Mouse (Mus musculus) heart, postnatal 10 days (tissue): ENCODE results near the gene Olfr1381. TPM values are rescaled to one million over a fixed set of nuclear protein-coding genes. Genes with fewer than 3 reads are reported as not detected.
"Not testable (repeated sequence)": the region's sequence is repeated elsewhere in the genome, so short reads cannot be mapped to it uniquely, and the experiment has no call there.

Experiments used
- DNase-seq, 2 experiments: peaks; one replicate each; pipeline ENCODE4 v3.0.0; 2021
- intact Hi-C: fragments of 180-260 bp; cut with DNase I; formaldehyde crosslinking; loops from one replicate; pipeline ENCODE4 v1.15.1; 2025
- total RNA-seq, 2 experiments: library from RNA; stranded (reverse); gene quantifications; 2 replicates each; pipeline ENCODE4 v1.2.3; 2021

The Olfr1381 gene
- total RNA-seq = not detected

- DNase-seq, intact Hi-C loops: not testable (repeated sequence)
Measured at GRCm38 (mm10) chr11:49543149-49543548, at the start of gene Olfr1381. Gene Olfr1381, plus strand, starts transcription at chr11:49543449.

- intact Hi-C loops = no loop called here
- peak in 1 of 2 experiments; percentile 14 for DNase-seq
Measured at GRCm38 (mm10) chr11:49518086-49518485, 25.2 kb upstream of the Olfr1381 start.

DNA sequence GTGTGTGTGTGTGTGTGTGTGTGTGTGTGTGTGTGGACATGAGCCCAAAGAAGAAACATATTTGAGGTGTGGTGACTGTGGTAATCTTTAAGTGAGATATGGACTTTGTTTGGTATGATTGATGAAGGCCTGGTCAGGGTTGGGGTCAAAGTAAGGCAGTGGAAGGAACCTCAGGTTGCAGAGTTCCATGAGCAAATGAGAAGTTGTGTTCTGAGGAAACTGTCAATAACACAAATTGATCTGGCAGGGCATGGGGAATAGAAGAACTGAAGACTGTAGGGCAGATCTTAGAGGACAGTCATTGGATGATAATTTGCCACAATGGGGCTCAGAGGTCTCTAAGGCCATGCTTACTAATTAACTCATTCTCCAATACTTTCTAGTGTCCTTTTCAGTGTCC is 23.9 kb upstream of the Olfr1381 start, which contains the start of gene Olfr1383:
TSS of gene Olfr1383 (plus strand) at position 301 of the 400 bp plus-strand sequence.
- intact Hi-C loops = no loop called here
- no peak for DNase-seq

GRCm38 (mm10) chr11:49527947-49528346 is 15.3 kb upstream of the Olfr1381 start, which contains the start of gene Olfr1382:
Gene Olfr1382, plus strand, starts transcription at chr11:49528247.
- no peak for DNase-seq
- intact Hi-C loops = no loop called here

- intact Hi-C loops = no loop called here
- DNase-seq = no peak
Measured at GRCm38 (mm10) chr11:49532761-49533160, 10.5 kb upstream of the Olfr1381 start.

DNA sequence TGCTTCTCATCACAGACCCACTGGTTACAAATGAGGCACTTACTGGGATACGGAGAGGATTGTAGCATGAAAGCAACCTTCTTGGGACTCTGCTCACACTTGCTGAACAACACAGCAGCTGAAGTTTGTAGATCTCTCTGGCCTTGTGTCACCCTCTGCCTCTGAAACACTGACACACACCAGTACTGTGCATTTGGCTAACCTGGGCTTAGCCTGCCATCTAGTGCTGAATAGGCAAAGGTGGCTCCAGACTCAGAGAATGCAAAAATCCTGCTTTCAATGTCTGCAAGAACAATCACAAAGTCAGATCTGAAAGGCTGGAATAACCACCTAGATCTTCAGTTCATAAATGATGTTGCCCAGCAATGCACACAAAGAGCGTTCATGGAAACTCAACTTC is 6.6 kb upstream of the Olfr1381 start:
- peak; percentile 9 to 11 for DNase-seq
- intact Hi-C loops = loop anchor here (5.0 kb wide), 2 partner anchors 264 to 349 kb away; partner anchors contain the start of gene Btnl9

DNA sequence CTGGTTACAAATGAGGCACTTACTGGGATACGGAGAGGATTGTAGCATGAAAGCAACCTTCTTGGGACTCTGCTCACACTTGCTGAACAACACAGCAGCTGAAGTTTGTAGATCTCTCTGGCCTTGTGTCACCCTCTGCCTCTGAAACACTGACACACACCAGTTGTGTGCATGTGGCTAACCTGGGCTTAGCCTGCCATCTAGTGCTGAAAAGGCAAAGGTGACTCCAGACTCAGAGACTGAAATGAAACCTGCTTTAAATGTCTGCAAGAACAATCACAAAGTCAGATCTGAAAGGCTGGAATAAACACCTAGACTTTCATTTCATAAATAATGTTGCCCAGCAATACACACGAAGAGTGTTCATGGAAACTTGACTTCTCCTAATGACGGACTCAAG is 10.8 kb downstream of the Olfr1381 start:
- peak in 1 of 2 experiments; percentile 11 for DNase-seq
- intact Hi-C loops = loop anchor here (5.0 kb wide), 1 partner anchor 362 kb away; no protein-coding TSS in a partner anchor

GRCm38 (mm10) chr11:49556578-49556977 is 13.3 kb downstream of the Olfr1381 start, which contains the start of gene Olfr1380:
Gene Olfr1380, plus strand, starts transcription at chr11:49556878.
- DNase-seq, intact Hi-C loops: not testable (repeated sequence)

DNA sequence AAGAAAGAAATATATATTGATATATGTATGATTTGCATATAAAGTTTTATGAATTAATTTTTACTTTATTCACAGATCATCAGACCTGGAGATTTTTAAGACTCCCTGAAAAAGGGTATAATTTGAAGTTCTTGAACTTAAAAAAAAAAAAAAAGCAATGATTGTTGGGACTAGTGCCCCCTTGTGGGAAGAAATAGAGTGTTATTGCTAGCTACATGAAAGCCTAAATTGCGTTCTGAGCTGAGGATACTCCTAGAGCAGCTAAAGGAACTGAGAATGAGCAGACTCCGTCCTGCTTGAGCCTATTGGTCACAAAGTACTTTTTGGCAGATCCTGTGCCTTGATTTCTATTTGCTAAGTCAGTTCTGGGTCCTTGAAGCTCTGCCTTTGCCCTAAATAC is 31.8 kb downstream of the Olfr1381 start:
- intact Hi-C loops, DNase-seq: not testable (repeated sequence)

GRCm38 (mm10) chr11:49580452-49580851 is 37.2 kb downstream of the Olfr1381 start:
- DNase-seq, intact Hi-C loops: not testable (repeated sequence)

- no peak for DNase-seq
- intact Hi-C loops = no loop called here
Measured at GRCm38 (mm10) chr11:49590213-49590612, 47.0 kb downstream of the Olfr1381 start.

DNA sequence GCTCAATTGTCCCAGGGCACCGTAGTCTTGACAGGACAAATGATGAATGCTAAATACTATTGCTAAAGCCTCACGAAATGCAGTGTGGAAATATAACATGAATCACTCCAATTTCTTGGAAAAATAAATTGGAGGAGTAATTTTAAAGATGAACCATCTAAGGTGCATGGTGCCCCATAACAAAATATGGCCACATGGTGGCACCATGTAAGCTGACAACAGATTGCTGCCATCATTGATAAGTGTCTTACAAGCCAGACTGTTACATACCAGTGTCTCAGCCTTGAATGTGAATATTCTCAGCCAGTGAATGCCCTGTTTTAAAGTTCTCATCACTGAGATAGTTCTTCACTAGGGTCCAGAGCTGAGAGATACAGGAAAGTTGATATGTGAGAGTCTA is 53.9 kb downstream of the Olfr1381 start:
- not testable (repeated sequence) for DNase-seq
- intact Hi-C loops = loop anchor here (1.0 kb wide), 1 partner anchor 34 kb away; no protein-coding TSS in a partner anchor

Other genes with a start within 250 kb of the Olfr1381 start
- gene Olfr10, start 238.7 kb upstream of the Olfr1381 start, total RNA-seq = not detected
- gene Olfr1391, start 220.7 kb upstream of the Olfr1381 start, total RNA-seq = not detected
- gene Olfr1390, start 208.3 kb upstream of the Olfr1381 start, total RNA-seq = not detected
- gene Olfr1389, start 120.4 kb upstream of the Olfr1381 start, total RNA-seq = not detected
- under 1 TPM; 0.10 to 0.14 TPM for gene Olfr1388, start 106.8 kb upstream of the Olfr1381 start, total RNA-seq
- not detected for gene Olfr1387, start 88.1 kb upstream of the Olfr1381 start, total RNA-seq
- not detected for gene Olfr1386, start 78.4 kb upstream of the Olfr1381 start, total RNA-seq
- not detected for gene Olfr1385, start 54.4 kb upstream of the Olfr1381 start, total RNA-seq
- gene Olfr1384, start 36.7 kb upstream of the Olfr1381 start, total RNA-seq = under 1 TPM in 1 of 2 experiments, not detected in 1; 0.42 TPM
- gene Olfr1383, start 23.8 kb upstream of the Olfr1381 start, total RNA-seq = under 1 TPM; 0.69 to 0.91 TPM
- gene Olfr1382, start 15.2 kb upstream of the Olfr1381 start, total RNA-seq = not detected
- gene Olfr1380, start 13.4 kb downstream of the Olfr1381 start, total RNA-seq = not detected
- gene Flt4, start 65.8 kb downstream of the Olfr1381 start, total RNA-seq = 10 to 100 TPM; 14.5 to 14.9 TPM
- 10 to 100 TPM in 1 of 2 experiments, not detected in 1; 15.7 TPM for gene Scgb3a1, start 120.2 kb downstream of the Olfr1381 start, total RNA-seq
- gene Cnot6, start 169.3 kb downstream of the Olfr1381 start, total RNA-seq = 10 to 100 TPM; 49.2 to 56.2 TPM